Mouse (Mus musculus): ENCODE data around the gene Ppp1ca. TPM values are rescaled to one million over a fixed set of nuclear protein-coding genes. Genes with fewer than 3 reads are reported as not detected.

The Ppp1ca gene
- polyA plus RNA-seq, 1 experiment = 204 TPM

DNA sequence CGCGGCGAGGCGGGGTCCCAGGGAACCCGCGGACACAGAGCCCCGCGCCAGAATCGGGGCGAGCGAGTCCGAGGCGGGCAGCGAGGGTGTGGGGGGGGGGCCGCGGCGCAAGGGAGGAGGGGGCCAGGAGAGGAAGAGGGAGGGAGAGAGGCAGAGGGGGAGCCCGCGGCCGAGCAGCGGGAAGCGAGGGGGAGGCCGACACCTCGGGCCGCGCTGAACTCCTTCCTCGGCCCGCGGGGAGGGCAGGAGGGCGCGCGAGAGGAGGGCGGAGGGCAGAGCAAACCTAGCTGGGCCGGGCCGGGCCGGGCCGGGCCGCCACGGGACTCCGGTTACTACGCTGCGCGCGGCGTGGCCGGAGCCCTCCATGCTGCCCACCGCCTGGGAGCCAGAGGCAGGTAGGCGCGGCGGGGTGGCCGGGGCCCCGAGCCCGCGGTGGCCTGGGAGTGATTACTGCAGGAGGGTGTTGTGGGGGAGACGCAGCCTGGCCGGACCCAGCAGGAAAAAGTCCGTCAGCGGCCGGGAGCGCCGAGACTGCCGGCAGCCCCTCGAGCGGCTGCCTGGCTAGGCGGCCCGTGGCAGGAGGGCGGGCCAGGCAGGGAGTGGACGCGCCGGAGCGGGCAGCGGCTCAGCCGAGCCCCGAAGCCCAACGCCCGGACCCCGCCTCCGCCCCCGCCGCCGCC is 23.0 kb downstream of the Ppp1ca start:
- H3K4me1 ChIP-seq (ENCODE audit: control insufficient read depth, insufficient read depth, low read length) = peaks cover 7% of the 10 kb centered on the region
- TF ChIP-seq CTCF (IDR thresholded peaks at IDR 0.05; ENCODE audit: control insufficient read depth, insufficient read depth, low read length) = no peak
- H3K4me3 ChIP-seq (replicated peaks; ENCODE audit: control insufficient read depth, low read depth, low read length) = peak overlapping the region; percentile 49
- WGBS = under 1% methylated on average over 64 of the region's 81 CpGs
- peak overlapping the region; percentile 93 for H3K27ac ChIP-seq (ENCODE audit: control insufficient read depth, insufficient read depth, low read depth, low read length, poor library complexity)

DNA sequence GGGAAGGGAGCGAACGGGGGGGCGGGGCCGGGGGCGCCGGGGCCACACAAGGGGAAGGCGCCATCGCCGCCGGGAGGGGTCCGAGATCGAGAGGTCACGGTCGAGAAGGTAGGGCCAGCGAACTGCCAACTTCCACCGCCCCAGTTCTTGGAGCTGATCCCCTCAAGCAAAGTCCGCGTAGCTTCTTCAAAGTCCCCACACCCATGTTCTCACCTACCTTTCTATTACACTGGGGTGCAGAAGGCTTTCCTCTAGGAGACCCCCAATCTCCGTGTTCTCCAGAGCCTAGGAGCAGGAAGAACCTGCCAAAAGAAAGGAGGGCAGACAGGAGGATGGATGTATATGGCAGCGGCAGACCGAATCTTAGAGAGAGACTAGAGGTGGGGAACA is 23.6 kb downstream of the Ppp1ca start:
- TF ChIP-seq POLR2A (IDR thresholded peaks at IDR 0.05; ENCODE audit: borderline replicate concordance, control insufficient read depth, low read depth, low read length) (no peak), CTCF (IDR thresholded peaks at IDR 0.05; ENCODE audit: control insufficient read depth, insufficient read depth, low read length) (no peak)
- 0 out of 2 replicates have a peak overlapping the region, but pooled peaks have one; percentile 3 for H3K27ac ChIP-seq (ENCODE audit: control insufficient read depth, insufficient read depth, low read depth, low read length, poor library complexity)
- peaks cover 9% of the 10 kb centered on the region for H3K4me1 ChIP-seq (ENCODE audit: control insufficient read depth, insufficient read depth, low read length)
- peak overlapping the region; percentile 52 for H3K4me3 ChIP-seq (replicated peaks; ENCODE audit: control insufficient read depth, low read depth, low read length)
- 1% methylated on average over 15 of the region's 21 CpGs for WGBS

DNA sequence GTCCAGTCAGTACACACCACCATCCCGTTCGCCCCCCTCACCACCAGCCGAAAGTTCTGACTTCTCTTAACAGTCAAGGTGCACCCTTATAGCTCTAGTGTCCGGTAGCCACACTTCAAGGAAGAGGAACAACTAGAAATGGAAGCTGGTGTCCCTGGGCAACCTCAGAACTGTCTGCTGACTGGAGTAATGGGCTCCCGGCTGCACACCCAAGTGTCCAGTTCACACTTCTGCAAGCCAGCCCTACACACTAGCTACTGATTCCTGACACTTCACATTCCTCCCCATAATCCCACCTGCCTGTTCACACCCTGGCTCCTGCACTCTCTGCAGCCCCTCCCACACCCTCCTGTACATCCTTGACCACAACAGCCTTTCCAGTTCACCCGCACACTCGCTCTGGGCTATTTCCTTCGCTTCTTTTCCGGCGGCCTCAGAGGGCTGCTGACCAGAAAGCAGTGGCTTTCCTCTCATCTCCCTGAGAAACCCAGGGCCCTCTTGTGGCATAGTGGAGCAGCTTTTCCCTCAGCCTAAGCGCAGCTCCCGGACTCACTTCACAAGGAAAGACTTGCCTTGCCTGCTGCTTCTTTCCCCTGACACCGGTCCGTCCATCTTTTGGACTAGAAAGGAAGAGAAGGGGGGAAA is 24.3 kb downstream of the Ppp1ca start:
- 17% methylated on average over 14 of the region's 14 CpGs for WGBS
- peaks cover 11% of the 10 kb centered on the region for H3K4me1 ChIP-seq (ENCODE audit: control insufficient read depth, insufficient read depth, low read length)
- H3K27ac ChIP-seq (ENCODE audit: control insufficient read depth, insufficient read depth, low read depth, low read length, poor library complexity) = no peak overlapping the region
- H3K4me3 ChIP-seq (replicated peaks; ENCODE audit: control insufficient read depth, low read depth, low read length) = peak overlapping the region; percentile 16
- TF ChIP-seq CTCF (IDR thresholded peaks at IDR 0.05; ENCODE audit: control insufficient read depth, insufficient read depth, low read length) (no peak), POLR2A (IDR thresholded peaks at IDR 0.05; ENCODE audit: borderline replicate concordance, control insufficient read depth, low read depth, low read length) (no peak)

DNA sequence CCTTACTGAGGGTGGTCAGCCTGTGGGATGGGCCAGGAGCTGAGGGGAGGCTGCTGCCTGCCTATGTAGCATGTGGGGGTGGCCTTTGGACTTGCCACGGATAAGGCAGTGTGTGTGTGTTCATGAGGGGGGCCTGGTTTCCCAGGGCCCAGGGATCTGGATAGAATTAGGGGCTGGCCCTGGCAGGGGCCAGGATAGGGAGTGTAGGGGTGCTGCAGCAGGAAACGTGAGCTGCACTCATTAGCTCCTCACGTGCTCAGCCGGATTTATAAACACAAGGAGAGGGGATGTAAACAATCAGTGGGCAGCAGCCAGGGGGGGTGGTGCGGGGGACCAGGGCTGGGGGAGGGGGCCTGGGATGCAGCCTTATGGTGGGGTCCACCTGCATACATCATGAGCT is 25.3 kb downstream of the Ppp1ca start:
- no peak overlapping the region for H3K27ac ChIP-seq (ENCODE audit: control insufficient read depth, insufficient read depth, low read depth, low read length, poor library complexity)
- 52% methylated on average over 5 of the region's 5 CpGs for WGBS
- TF ChIP-seq CTCF (IDR thresholded peaks at IDR 0.05; ENCODE audit: control insufficient read depth, insufficient read depth, low read length) = no peak
- TF ChIP-seq POLR2A (IDR thresholded peaks at IDR 0.05; ENCODE audit: borderline replicate concordance, control insufficient read depth, low read depth, low read length) = no peak
- H3K4me3 ChIP-seq (replicated peaks; ENCODE audit: control insufficient read depth, low read depth, low read length) = no peak overlapping the region
- peaks cover 14% of the 10 kb centered on the region for H3K4me1 ChIP-seq (ENCODE audit: control insufficient read depth, insufficient read depth, low read length)

DNA sequence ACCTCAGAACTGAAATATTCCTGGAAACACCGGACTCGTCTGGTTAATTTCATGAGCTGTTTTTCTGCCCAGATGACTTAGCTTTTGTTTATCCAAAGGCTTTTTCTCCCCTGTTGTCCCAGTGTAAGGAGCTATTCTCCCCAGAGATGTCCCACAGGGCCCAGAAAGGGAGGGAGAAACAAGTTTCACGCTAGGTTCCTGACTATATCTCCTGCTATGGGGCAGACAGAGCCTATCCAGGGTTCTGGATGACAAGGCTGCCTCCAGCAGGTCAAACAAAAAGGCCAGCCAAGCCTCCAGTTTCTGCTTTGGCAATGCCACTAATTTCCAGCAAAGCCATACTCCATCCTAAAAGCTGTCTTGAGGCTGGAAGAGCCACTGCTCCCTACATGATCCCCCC is 26.0 kb downstream of the Ppp1ca start:
- Histone ChIP-seq H3K27ac (ENCODE audit: control insufficient read depth, insufficient read depth, low read depth, low read length, poor library complexity) (peak overlapping the region; percentile 42; the same call in 1 of the 2 replicates), H3K4me3 (replicated peaks; ENCODE audit: control insufficient read depth, low read depth, low read length) (no peak overlapping the region), H3K4me1 (ENCODE audit: control insufficient read depth, insufficient read depth, low read length) (peaks cover 19% of the 10 kb centered on the region)
- TF ChIP-seq POLR2A (IDR thresholded peaks at IDR 0.05; ENCODE audit: borderline replicate concordance, control insufficient read depth, low read depth, low read length) (no peak), CTCF (IDR thresholded peaks at IDR 0.05; ENCODE audit: control insufficient read depth, insufficient read depth, low read length) (no peak)
- 73% methylated on average over 3 of the region's 3 CpGs for WGBS

DNA sequence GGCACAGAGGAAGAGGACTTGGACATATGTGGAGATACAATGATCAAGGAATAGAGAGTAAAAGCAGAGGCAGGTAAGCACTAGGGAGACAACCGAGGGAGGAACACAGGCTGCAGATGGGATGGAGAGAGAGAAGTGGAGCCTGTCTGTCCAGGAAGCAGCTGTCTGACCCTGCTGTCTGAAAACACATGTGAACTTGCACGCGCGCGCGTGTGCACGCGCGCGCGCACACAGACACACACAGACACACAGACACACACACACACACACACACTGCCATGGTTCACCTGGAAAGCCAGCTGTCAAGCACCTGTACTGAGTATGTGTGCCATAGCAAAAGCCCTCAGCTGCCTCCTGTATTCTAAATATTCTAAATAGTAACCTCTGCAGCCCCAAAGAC is 26.4 kb downstream of the Ppp1ca start:
- H3K27ac ChIP-seq (ENCODE audit: control insufficient read depth, insufficient read depth, low read depth, low read length, poor library complexity) = peak overlapping the region; percentile 42

DNA sequence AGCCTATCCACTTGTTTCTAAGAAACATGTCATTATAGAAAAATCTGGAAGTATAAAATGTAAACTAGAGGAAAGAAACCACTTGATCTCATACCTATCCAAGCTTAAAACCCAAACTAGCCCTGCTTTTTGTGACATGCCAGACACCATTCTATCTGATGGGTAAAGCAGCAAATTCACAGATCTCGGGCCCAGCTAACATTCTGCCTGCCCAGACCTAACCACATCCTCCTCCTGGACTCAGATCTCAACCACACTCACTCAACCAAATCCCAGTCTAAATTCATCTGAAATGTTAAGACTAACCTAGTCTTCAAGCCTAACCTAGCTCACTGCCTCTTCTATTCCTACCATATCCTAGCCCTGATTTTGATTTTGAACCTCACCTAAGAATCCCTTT is 26.9 kb downstream of the Ppp1ca start:
- 3% methylated on average over 1 of the region's 1 CpGs for WGBS
- TF ChIP-seq CTCF (IDR thresholded peaks at IDR 0.05; ENCODE audit: control insufficient read depth, insufficient read depth, low read length) = no peak
- no peak for TF ChIP-seq POLR2A (IDR thresholded peaks at IDR 0.05; ENCODE audit: borderline replicate concordance, control insufficient read depth, low read depth, low read length)
- no peak overlapping the region for H3K4me3 ChIP-seq (replicated peaks; ENCODE audit: control insufficient read depth, low read depth, low read length)
- H3K27ac ChIP-seq (ENCODE audit: control insufficient read depth, insufficient read depth, low read depth, low read length, poor library complexity) = peak overlapping the region; percentile 42; the same call in 1 of the 2 replicates
- H3K4me1 ChIP-seq (ENCODE audit: control insufficient read depth, insufficient read depth, low read length) = peaks cover 18% of the 10 kb centered on the region

More for the DNA sequence above, 26.4 kb downstream of the Ppp1ca start:
- no peak for TF ChIP-seq POLR2A (IDR thresholded peaks at IDR 0.05; ENCODE audit: borderline replicate concordance, control insufficient read depth, low read depth, low read length)
- no peak for TF ChIP-seq CTCF (IDR thresholded peaks at IDR 0.05; ENCODE audit: control insufficient read depth, insufficient read depth, low read length)
- no peak overlapping the region for H3K4me3 ChIP-seq (replicated peaks; ENCODE audit: control insufficient read depth, low read depth, low read length)
- WGBS = 39% methylated on average over 11 of the region's 11 CpGs
- peaks cover 19% of the 10 kb centered on the region for H3K4me1 ChIP-seq (ENCODE audit: control insufficient read depth, insufficient read depth, low read length)

DNA sequence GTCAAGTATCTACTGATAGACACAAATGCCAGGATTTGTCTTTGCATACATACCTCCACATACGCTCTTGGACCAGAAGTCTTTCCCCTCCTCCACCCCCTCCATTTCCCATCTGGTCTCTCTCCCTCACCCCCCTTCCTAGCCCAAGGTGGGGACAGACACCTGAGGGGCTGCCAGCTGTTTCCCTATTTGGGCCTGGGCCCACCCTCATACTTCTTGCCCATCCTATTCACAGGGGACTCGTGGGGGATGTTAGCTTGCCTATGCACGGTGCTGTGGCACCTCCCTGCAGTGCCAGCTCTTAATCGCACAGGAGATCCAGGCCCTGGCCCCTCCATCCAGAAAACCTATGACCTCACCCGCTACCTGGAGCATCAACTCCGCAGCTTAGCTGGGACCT is 28.1 kb downstream of the Ppp1ca start:
- H3K4me3 ChIP-seq (replicated peaks; ENCODE audit: control insufficient read depth, low read depth, low read length) = no peak overlapping the region
- no peak for TF ChIP-seq CTCF (IDR thresholded peaks at IDR 0.05; ENCODE audit: control insufficient read depth, insufficient read depth, low read length)
- 65% methylated on average over 6 of the region's 6 CpGs for WGBS
- H3K27ac ChIP-seq (ENCODE audit: control insufficient read depth, insufficient read depth, low read depth, low read length, poor library complexity) = peak overlapping the region; percentile 26
- peaks cover 17% of the 10 kb centered on the region for H3K4me1 ChIP-seq (ENCODE audit: control insufficient read depth, insufficient read depth, low read length)
